Mouse (Mus musculus): ENCODE measurements around the gene Ucp2. TPM values are rescaled to one million over a fixed set of nuclear protein-coding genes. Genes with fewer than 3 reads are reported as not detected.

Gene Ucp2
- 39.8 and 53.5 TPM in 2 replicates for polyA plus RNA-seq (2012; rRNA removed)

DNA sequence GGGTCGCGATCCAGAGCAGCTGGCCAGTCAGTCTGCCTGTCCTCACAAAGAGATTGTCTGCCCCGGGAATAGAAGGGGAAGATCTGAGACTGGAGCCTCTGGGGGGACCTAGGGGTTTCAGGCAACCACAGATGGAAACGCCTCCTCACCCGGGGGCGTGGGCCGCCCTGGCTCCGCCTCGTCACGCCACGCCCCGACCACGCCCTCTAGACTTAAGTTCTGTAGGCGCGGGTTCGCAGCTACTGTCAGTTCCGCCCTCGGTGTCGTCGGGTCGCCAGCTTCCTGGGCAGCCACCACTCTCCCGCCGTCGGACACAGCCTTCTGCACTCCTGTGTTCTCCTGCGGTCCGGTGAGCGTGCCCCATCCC, at the start of gene Ucp2:
TSS of gene Ucp2 (plus strand) at position 221 of the 367 bp plus-strand sequence.
- peak in 1 of 2 experiments; percentile 68 for DNase-seq (ENCODE audit: extremely low spot score in 1 of 2, low spot score in 1 of 2)

DNA sequence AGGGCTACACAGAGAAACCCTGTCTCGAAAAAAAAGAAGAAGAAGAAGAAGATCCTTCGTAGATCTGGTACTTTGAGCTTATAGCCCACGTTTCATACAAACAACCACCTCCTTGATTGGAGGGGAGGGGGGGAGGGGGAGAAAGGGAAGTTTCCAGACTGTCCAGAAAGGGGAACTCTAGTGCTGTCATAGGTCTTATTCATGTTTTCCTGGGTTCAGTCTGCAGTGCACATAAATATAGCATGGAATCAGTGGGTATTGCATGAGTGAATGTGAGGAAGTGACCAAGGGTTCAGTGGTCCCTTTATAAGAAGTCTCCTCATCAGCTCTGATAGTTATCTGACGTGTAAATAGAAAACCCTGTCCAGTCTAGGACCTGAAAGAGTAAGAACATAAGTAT, 49.4 kb upstream of the Ucp2 start:
- DNase-seq (ENCODE audit: extremely low spot score in 1 of 2, low spot score in 1 of 2) = no peak

DNA sequence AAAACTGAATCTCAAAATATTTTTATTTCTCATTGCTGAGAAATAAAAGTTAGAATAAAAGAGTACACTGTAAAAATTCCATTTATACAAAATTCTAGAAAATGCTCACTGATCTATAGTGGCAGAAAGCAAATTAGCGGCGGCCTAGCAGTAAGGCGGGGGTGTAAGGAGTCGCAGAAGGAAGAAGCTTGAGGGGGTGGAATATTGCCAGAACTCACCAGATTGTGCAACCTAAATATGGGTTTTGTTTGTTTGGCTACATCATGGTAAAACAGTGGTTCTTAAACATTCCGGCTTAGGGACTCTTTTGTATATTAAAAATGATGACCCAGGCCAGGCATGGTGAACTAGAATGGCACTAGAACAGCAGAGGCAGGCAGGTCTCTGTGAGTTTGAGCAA, 46.9 kb upstream of the Ucp2 start:
- DNase-seq (ENCODE audit: extremely low spot score in 1 of 2, low spot score in 1 of 2) = peak in 1 of 2 experiments; percentile 48

DNA sequence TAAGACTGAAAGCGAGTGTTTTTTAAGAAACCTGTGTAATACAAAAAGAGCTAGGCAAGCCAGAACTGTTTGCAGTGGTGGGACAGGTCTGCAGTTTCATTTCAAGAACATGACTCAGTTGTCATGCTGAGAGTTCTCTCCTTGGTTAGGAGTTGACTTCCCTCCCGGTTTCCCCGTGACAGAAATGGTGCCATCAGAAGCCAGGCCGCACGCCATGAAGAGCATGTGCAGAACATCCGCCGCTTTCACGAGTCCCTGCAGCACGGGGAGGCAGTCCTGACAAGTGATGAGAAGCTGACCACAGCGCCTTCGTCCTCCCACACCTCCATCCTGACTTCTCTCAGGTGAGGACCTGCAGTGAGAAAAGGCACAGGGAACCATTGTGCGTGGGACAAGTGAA, 44.6 kb upstream of the Ucp2 start:
- DNase-seq (ENCODE audit: extremely low spot score in 1 of 2, low spot score in 1 of 2) = no peak

DNA sequence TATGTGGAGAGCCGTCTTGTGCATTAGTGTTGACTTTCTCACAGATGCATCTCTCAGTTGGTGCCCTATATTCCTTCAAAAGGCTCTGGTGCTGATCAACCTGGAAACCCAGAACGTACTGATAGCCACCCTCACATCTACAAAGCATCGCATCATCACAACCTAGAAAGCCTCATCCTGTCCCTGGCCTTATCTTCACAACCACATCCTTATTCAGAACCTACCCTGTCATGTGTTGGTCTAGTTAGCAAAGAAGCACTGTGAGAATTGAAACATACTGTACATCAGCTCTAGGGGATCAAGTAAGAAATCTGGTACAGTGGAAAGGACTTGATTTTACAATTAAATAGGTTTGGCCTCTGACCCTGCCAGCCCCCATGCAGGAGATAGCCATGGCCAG, 44.2 kb upstream of the Ucp2 start:
- DNase-seq (ENCODE audit: extremely low spot score in 1 of 2, low spot score in 1 of 2) = no peak

DNA sequence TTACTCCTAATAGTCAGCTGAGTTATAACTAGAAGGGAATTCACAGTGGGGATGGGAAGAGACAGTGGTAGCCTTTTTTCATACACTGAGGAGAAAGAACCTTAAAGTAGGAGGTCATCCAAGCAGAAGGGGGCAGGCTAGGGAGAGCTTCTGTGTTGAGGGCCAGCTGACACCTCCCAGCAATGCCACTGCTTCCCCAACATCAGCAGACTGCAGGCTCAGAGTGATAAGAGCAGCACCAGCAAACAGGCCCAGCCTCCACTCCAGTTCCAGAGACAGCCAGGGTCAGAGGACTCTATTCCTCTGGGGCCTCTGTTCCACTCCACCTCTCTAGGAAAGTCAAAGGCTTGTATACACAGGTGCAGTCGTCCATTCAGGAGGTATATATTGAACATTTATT, 35.0 kb upstream of the Ucp2 start:
- DNase-seq (ENCODE audit: extremely low spot score in 1 of 2, low spot score in 1 of 2) = no peak

DNA sequence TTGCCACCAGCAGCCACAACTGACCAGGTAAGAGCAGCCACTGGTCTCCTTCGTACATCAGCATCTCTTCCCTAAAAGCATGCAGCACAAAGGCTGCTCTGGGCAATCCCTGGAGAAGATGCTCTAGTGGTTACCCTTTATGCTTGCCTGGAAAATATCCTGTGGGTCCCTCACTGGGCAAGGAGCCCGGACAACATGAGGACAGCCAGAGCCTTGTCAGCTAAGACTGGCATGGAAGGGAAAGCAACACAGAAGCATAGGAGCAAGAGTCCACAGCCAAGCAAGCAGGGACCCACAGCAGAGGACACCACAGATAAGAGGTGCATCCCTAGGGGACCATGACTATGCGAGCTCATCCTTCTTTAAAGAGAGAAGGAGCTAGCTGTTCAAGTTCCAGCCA, 33.3 kb upstream of the Ucp2 start:
- DNase-seq (ENCODE audit: extremely low spot score in 1 of 2, low spot score in 1 of 2) = no peak

DNA sequence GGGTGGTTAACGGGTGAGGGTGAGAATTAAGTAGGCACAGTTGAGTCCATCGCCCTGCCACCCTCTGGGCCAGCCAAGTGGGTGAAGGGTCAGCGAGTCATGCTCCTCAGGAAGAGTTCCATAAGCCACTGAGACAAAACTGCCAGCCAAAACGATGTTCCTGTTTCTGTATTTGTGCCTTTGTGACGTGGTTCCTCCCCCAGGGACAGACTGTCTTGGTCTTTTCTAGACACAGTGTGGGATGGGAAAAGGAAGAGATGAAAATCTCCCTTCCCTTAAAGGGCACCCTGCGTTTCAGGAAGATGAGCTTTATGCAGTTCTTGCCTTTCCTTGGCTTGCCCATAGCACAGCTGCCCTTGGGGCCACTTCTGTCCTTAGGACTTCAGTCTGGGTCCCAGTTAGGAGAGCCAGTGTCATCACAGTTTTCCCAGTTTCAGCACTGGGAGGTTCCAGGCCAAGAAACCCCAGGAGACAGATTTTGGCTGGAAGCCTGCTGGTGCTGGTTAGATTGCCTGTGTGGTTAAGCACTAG, 31.5 kb upstream of the Ucp2 start:
- peak; percentile 74 to 82 for DNase-seq (ENCODE audit: extremely low spot score in 1 of 2, low spot score in 1 of 2)

DNA sequence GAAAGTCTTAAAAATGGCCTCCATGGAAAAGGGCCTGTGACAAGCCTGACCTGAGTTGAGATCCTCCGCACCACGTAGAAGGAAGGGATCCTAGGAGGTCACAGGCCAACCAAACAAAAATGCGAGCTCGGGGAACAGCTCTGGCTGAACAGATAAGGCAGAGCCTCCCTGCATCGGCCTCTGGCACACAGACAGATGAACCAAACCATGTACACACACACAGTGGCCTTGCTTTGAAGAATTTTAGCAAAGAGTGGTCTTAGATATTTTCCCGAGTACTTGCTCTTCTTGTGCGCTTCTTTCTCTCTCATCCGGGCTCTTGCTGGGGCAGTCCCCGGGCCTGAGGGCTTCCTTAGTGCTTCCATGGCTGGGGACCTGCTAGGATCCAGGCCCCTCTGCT, 29.9 kb upstream of the Ucp2 start:
- no peak for DNase-seq (ENCODE audit: extremely low spot score in 1 of 2, low spot score in 1 of 2)

DNA sequence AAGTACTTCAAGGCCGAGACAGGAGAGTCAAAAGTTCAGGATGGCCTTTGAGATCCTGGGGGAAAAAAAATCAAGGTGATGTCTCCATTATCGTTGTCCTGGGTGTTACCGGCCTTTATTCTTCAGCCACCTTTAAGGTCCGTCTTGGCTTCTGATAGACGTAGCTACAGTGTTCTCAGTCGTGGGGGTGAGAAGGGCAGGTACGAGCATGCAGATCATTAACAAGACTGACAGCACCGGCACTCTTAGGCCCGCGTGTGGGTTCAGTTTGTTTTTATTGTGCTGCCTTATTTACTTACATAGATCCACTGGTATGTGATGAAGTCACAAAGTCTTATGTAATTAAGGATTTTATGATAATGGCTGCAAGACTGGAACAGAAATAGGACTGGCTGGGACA, 29.4 kb upstream of the Ucp2 start:
- no peak for DNase-seq (ENCODE audit: extremely low spot score in 1 of 2, low spot score in 1 of 2)

DNA sequence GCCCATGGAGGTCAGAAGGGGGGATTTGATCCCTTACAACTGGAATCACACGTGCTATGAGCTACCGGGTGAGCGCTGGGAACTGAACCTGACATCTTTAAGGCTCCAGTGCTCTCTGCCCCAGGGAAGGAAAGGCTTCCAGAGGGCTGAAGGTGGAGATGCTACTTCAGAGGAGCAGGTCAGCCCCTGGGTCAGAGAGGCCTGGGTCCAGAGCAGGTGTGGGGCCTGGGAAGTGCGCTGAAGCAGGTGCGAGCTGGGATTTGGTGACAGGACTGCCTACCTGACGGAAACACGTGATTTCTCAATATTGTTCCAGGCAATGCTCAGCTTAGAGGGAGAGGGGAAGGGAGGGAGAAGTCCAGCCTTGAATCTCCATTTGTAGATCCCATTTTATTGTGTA, 28.9 kb upstream of the Ucp2 start:
- no peak for DNase-seq (ENCODE audit: extremely low spot score in 1 of 2, low spot score in 1 of 2)

GRCm38 (mm10) chr7:100465248-100465647, 27.9 kb upstream of the Ucp2 start:
- no peak for DNase-seq (ENCODE audit: extremely low spot score in 1 of 2, low spot score in 1 of 2)

GRCm38 (mm10) chr7:100465656-100466309, 27.4 kb upstream of the Ucp2 start:
- DNase-seq (ENCODE audit: extremely low spot score in 1 of 2, low spot score in 1 of 2) = peak in 1 of 2 experiments; percentile 27

DNA sequence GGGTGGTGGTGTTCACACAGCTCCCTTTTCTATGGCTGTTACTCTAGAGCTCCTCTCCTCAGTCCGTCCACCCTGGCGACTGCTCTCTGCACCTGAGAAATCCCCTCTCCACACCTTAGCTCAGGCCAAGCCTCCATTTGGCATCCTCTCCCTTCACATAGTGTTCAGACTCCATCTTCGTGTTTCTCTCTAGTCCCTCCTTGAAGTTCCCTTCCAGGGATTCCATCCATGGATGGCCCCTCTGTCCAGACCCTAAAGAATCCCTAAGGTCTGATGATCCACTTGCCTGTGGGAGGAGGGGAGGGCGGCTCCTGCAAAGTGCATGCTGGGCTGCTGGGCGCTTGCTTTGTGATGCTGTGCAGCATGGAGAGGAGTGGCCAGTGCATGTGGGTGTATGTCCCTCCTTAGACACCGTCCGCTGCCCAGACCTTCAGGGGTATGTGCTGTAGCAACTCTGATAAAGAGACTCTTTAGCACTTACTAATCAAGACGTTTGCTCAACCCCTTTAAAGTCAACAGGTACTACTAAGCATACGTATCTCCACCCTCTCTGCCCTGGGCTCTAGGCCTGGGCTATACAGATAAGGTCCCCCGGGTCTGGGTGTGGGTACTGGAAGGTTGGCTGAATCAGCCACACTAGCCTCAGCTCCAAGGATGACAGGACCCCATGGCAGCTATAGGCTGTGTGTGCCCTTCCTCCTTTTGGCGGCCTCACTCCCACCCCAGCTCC, 26.2 kb upstream of the Ucp2 start:
- no peak for DNase-seq (ENCODE audit: extremely low spot score in 1 of 2, low spot score in 1 of 2)

GRCm38 (mm10) chr7:100468761-100469160, 24.4 kb upstream of the Ucp2 start:
- no peak for DNase-seq (ENCODE audit: extremely low spot score in 1 of 2, low spot score in 1 of 2)

DNA sequence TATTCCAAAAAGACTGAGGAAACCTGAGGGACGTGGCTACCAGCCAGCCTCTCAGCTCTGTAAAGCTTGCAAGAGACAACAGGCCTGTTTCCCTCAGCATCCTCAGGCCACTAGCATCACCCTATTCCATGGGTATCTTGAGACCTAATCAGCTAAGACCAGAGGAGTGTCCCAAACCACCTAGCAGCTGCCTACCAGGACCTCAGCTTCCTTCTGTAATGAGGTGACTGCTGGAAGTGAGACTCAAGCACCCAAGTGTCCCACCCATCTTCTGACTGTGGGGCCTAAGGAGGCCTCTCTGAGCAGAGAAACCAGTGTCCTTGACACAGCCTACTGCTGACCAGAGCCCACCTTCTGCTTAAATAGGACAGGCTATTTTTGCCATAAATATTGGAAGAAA, 23.6 kb upstream of the Ucp2 start:
- no peak for DNase-seq (ENCODE audit: extremely low spot score in 1 of 2, low spot score in 1 of 2)

DNA sequence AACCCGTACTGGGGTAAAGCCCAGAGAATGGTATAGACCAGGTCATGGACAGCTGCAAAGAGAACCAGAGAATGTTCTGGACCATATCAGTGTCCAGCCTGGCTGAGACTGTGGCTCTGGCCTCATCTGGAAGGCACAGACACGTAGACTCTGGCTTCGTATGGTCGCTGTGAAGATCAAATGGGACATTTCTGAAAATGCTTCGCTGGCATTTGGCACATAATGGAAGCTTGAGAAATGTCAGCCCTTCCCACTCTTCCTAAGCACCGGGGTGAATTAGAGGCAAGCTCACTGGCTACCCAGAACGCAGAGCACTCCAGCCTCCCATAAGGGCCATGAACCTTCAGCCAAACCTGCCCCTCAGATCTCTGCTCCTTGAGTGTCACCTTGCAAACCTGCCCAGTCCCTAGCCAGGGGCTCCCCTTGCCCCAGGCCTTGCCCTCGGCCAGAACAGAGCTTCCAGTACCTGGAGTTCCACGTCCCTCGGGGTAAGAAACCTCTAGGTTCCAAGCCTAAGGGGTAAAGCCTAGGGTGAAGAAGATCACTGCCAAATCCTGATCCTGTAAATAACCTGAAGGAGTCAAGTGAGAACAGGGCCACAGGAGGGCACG, 22.2 kb upstream of the Ucp2 start:
- DNase-seq (ENCODE audit: extremely low spot score in 1 of 2, low spot score in 1 of 2) = no peak

DNA sequence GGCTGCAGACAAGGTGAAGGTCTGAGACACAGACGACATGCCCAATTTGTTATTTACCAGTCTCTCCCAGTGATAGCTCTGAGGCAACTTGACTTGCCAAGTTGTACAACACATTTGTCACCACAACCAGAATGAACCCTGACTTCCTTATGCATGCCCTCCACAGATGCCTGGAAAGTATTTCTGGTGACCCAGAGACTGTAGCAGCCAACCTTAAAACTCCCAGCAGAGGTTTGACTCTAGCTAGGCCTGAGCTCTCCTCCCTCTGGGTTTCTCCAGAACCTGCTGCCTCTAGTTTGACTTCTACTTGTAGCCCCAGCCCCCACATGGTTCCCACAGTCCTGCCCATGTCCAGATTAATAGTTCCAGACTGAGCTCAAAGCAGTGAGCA, 21.7 kb upstream of the Ucp2 start:
- no peak for DNase-seq (ENCODE audit: extremely low spot score in 1 of 2, low spot score in 1 of 2)

DNA sequence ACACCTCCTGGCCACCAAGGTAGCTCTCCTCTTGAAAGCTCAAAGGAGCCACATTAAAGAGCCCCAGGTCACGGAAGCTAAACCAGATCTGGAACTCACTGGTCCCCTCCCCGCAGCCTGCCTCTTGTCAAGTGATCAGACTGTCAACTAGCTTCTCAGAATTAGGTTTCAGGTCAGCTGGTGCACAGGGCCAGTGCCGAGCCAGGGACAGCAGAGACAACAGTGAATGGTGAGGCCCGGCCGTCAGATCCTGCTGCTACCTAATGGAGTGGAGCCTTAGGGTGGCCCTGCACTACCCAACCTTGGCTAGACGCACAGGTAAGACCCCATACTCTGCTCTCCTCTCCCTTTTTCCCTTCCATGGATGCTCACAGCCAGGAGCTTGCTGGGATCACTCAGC, 20.4 kb upstream of the Ucp2 start, which contains the start of gene Ucp3:
TSS of gene Ucp3 (plus strand) at position 214 of the 400 bp plus-strand sequence.
- no peak for DNase-seq (ENCODE audit: extremely low spot score in 1 of 2, low spot score in 1 of 2)

DNA sequence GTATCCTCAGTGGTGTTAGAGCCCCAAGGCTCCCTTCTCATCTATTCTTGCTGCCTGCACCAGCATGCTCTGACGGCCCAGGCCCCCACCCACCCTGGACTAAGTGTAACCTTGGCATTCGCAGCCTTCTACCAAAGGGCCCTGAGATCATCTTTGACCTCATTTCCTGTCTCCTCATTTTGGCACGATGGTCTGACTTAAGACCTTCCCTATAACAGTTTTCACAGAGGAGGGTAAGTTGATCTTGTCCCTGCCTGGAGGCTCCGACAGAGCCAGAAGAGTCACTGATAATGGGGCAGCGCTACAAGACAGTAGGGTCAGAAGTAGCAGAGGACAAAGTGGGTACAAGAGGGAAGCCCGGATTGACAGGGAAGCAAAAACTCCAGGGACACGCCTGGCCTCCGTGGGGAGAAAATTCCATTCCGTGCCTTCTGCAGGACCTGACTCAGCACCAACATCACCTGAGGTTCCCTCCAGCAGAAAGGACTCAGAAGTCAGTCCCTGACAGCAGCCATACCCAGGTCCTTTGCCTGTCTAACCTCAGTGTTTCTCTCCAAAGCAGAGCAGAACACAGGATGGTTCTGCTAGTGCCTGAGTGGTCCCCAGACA, 19.2 kb upstream of the Ucp2 start:
- no peak for DNase-seq (ENCODE audit: extremely low spot score in 1 of 2, low spot score in 1 of 2)

GRCm38 (mm10) chr7:100474680-100475079, 18.5 kb upstream of the Ucp2 start:
- DNase-seq (ENCODE audit: extremely low spot score in 1 of 2, low spot score in 1 of 2) = no peak
